Mouse (Mus musculus) splenic B cell, adult 2 months (primary cell): ENCODE data around the gene Nipal3.

Experiments used
- DNase-seq: peaks from one replicate; pipeline ENCODE4 v3.0.0-alpha.2; 2011; ENCODE audit warnings: low read depth, low spot score
- H3K27me3 ChIP-seq: 2 replicates; pipeline ENCODE4 v1.6.1; 2012; ENCODE audit warnings: mild to moderate bottlenecking, low read length, moderate library complexity, mixed read lengths; ENCODE audit not compliant: control insufficient read depth, poor library complexity, insufficient read depth, severe bottlenecking
- H3K36me3 ChIP-seq: 2 replicates; pipeline ENCODE4 v1.6.1; 2012; ENCODE audit warnings: mild to moderate bottlenecking, low read length, moderate library complexity, mixed read lengths; ENCODE audit not compliant: control insufficient read depth, poor library complexity, insufficient read depth, severe bottlenecking

Gene Nipal3

GRCm38 (mm10) chr4:135433443-135434394 is 61.1 kb downstream of the Nipal3 start, which contains the start of gene Rcan3:
Gene Rcan3 (minus strand): TSS chr4:135433853.
- Histone ChIP-seq H3K36me3 (no peaks in the 10 kb centered on the region), H3K27me3 (no peaks in the 10 kb centered on the region)
- peak; percentile 91 for DNase-seq

GRCm38 (mm10) chr4:135433086-135433442 is 61.8 kb downstream of the Nipal3 start:
- DNase-seq, result no peak
- H3K27me3 ChIP-seq, result no peaks in the 10 kb centered on the region
- no peaks in the 10 kb centered on the region for H3K36me3 ChIP-seq

- no peak for DNase-seq
- H3K36me3 ChIP-seq, result no peaks in the 10 kb centered on the region
- H3K27me3 ChIP-seq, result no peaks in the 10 kb centered on the region
Measured at GRCm38 (mm10) chr4:135429990-135430760, 64.7 kb downstream of the Nipal3 start.

- no peak for DNase-seq
Measured at GRCm38 (mm10) chr4:135429383-135429782, 65.5 kb downstream of the Nipal3 start.

GRCm38 (mm10) chr4:135426587-135426986 is 68.3 kb downstream of the Nipal3 start:
- no peak for DNase-seq
- Histone ChIP-seq H3K36me3 (no peaks in the 10 kb centered on the region), H3K27me3 (no peaks in the 10 kb centered on the region)

More at GRCm38 (mm10) chr4:135429383-135429782, 65.5 kb downstream of the Nipal3 start:
- Histone ChIP-seq H3K27me3 (no peaks in the 10 kb centered on the region), H3K36me3 (no peaks in the 10 kb centered on the region)

- Histone ChIP-seq H3K36me3 (no peaks in the 10 kb centered on the region), H3K27me3 (no peaks in the 10 kb centered on the region)
- DNase-seq, result no peak
Measured at GRCm38 (mm10) chr4:135425625-135426024, 69.2 kb downstream of the Nipal3 start.

- no peak for DNase-seq
- no peaks in the 10 kb centered on the region; the same call in 1 of the 2 replicates for H3K36me3 ChIP-seq
- H3K27me3 ChIP-seq, result no peaks in the 10 kb centered on the region
Measured at GRCm38 (mm10) chr4:135420961-135421360, 73.9 kb downstream of the Nipal3 start.

- H3K36me3 ChIP-seq, result no peaks in the 10 kb centered on the region; the same call in 1 of the 2 replicates
- H3K27me3 ChIP-seq, result no peaks in the 10 kb centered on the region
- no peak for DNase-seq
Measured at GRCm38 (mm10) chr4:135420416-135420815, 74.4 kb downstream of the Nipal3 start.

- Histone ChIP-seq H3K27me3 (no peaks in the 10 kb centered on the region), H3K36me3 (no peaks in the 10 kb centered on the region; the same call in 1 of the 2 replicates)
- DNase-seq, result no peak
Measured at GRCm38 (mm10) chr4:135419996-135420395, 74.8 kb downstream of the Nipal3 start.

- H3K36me3 ChIP-seq, result no peaks in the 10 kb centered on the region; the same call in 1 of the 2 replicates
- H3K27me3 ChIP-seq, result no peaks in the 10 kb centered on the region
- DNase-seq, result peak; percentile 47
Measured at GRCm38 (mm10) chr4:135416367-135416766, 78.5 kb downstream of the Nipal3 start.

GRCm38 (mm10) chr4:135413491-135413890 is 81.3 kb downstream of the Nipal3 start:
- DNase-seq, result no peak
- Histone ChIP-seq H3K27me3 (no peaks in the 10 kb centered on the region), H3K36me3 (no peaks in the 10 kb centered on the region)

- H3K36me3 ChIP-seq, result no peaks in the 10 kb centered on the region
- no peaks in the 10 kb centered on the region for H3K27me3 ChIP-seq
- DNase-seq, result peak; percentile 86
Measured at GRCm38 (mm10) chr4:135411633-135412032, 83.2 kb downstream of the Nipal3 start.

GRCm38 (mm10) chr4:135406180-135406579 is 88.7 kb downstream of the Nipal3 start:
- Histone ChIP-seq H3K36me3 (no peaks in the 10 kb centered on the region), H3K27me3 (no peaks in the 10 kb centered on the region)
- DNase-seq, result peak; percentile 63

GRCm38 (mm10) chr4:135404916-135405315 is 89.9 kb downstream of the Nipal3 start:
- no peaks in the 10 kb centered on the region for H3K27me3 ChIP-seq
- DNase-seq, result no peak
- no peaks in the 10 kb centered on the region for H3K36me3 ChIP-seq

GRCm38 (mm10) chr4:135404048-135404447 is 90.8 kb downstream of the Nipal3 start:
- DNase-seq, result no peak
- Histone ChIP-seq H3K36me3 (no peaks in the 10 kb centered on the region), H3K27me3 (no peaks in the 10 kb centered on the region)
